Mouse (Mus musculus) ES-Bruce4 (cell line): ENCODE measurements at regions not wholly inside any gene's neighbourhood (a gene's known extent, or its start where the extent isn't known, plus 50 kb on each side); places are given as distances from the start of the nearest gene placed in this dataset.

Experiments used
- H3K27ac ChIP-seq: 2 replicates; pipeline ENCODE4 v1.5.1; 2012; ENCODE audit warnings: low read length, inconsistent platforms; ENCODE audit not compliant: insufficient read depth
- H3K27me3 ChIP-seq: 2 replicates; pipeline ENCODE4 v1.6.1; 2012; ENCODE audit warnings: mild to moderate bottlenecking, low read length, inconsistent platforms; ENCODE audit not compliant: control insufficient read depth, poor library complexity, insufficient read depth, severe bottlenecking
- H3K36me3 ChIP-seq: 2 replicates; pipeline ENCODE4 v1.6.1; 2012; ENCODE audit warnings: inconsistent platforms, mild to moderate bottlenecking, low read length, moderate library complexity; ENCODE audit not compliant: control insufficient read depth, poor library complexity, insufficient read depth, severe bottlenecking
- H3K4me1 ChIP-seq: one replicate; pipeline ENCODE4 v1.8.1; 2011; ENCODE audit warnings: low read length; ENCODE audit not compliant: control insufficient read depth, insufficient read depth
- H3K4me3 ChIP-seq: 2 replicates; pipeline ENCODE4 v1.5.1; 2011; ENCODE audit warnings: low read depth, mild to moderate bottlenecking, low read length
- H3K9ac ChIP-seq: 2 replicates; pipeline ENCODE4 v1.6.1; 2012; ENCODE audit warnings: low read depth, mild to moderate bottlenecking, inconsistent platforms; ENCODE audit not compliant: poor library complexity, severe bottlenecking
- H3K9me3 ChIP-seq: replicated peaks from 2 replicates; pipeline ENCODE4 v1.6.1; 2012; ENCODE audit warnings: mild to moderate bottlenecking, low read length, inconsistent platforms; ENCODE audit not compliant: control insufficient read depth, poor library complexity, insufficient read depth, severe bottlenecking
- CTCF ChIP-seq: IDR thresholded peaks from one replicate; pipeline ENCODE4 v1.8.1; 2011; ENCODE audit warnings: low read depth, low read length
- EP300 ChIP-seq: IDR thresholded peaks from 2 replicates; pipeline ENCODE4 v1.6.1; 2011; ENCODE audit warnings: low read depth, low read length; ENCODE audit not compliant: insufficient read depth
- POLR2A ChIP-seq: IDR thresholded peaks from one replicate; pipeline ENCODE4 v1.8.1; 2011; ENCODE audit warnings: low read length; ENCODE audit not compliant: insufficient read depth

DNA sequence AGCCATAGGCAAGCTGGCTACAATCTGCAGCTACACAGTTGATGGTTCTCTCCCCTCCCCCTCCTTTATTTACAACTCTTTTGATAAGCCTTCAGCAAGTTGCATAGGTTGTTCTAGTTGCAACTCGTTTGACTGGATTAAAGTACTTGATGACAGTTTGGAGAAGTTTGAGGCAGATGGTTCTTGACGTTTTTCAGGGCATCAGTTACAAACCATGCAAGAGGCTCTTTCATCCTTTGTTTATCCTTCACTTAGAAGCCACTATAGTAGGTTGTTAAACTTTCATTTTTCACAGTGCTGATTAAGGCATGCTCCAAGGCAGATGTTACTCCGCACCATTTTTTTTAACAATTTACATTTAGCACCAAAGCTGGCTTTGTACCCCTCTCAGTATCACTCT lies 227.1 kb downstream of the Tox3 start:
- no peak overlapping the region for H3K27ac ChIP-seq
- H3K4me1 ChIP-seq, result no peaks in the 10 kb centered on the region
- H3K9ac ChIP-seq, result no peak overlapping the region
- H3K9me3 ChIP-seq, result no peaks in the 10 kb centered on the region
- H3K36me3 ChIP-seq, result no peaks in the 10 kb centered on the region
- TF ChIP-seq POLR2A, result no peak
- no peak for TF ChIP-seq CTCF
- TF ChIP-seq EP300, result no peak
- H3K27me3 ChIP-seq, result no peaks in the 10 kb centered on the region
- no peak overlapping the region for H3K4me3 ChIP-seq

DNA sequence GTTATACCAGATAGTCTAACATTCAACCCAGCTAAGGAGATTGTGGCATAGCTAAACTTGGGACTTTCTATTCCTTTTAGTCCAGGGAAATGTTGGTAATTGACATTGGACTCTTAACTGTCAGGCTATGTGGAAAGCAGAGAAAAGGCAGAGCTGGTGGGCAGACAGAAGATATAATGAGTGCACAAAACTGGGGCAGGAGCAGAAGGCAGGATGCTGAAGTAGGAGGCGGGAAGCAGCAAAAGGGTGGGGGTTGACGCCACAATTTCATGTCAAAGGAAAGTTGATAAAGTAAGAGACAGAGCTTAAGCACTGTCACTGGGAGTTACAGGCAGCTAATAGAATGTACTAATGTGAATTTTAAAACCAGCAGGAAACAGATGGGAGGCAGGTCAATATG lies 232.7 kb downstream of the Tox3 start:
- 0 out of 2 replicates have a peak, but pooled peaks cover 3% of the 10 kb centered on the region for H3K9me3 ChIP-seq
- TF ChIP-seq POLR2A (no peak), EP300 (no peak), CTCF (no peak)
- no peak overlapping the region for H3K9ac ChIP-seq
- no peak overlapping the region for H3K27ac ChIP-seq
- H3K4me1 ChIP-seq, result no peaks in the 10 kb centered on the region
- H3K36me3 ChIP-seq, result no peaks in the 10 kb centered on the region
- H3K4me3 ChIP-seq, result no peak overlapping the region
- H3K27me3 ChIP-seq, result no peaks in the 10 kb centered on the region; the same call in 1 of the 2 replicates

DNA sequence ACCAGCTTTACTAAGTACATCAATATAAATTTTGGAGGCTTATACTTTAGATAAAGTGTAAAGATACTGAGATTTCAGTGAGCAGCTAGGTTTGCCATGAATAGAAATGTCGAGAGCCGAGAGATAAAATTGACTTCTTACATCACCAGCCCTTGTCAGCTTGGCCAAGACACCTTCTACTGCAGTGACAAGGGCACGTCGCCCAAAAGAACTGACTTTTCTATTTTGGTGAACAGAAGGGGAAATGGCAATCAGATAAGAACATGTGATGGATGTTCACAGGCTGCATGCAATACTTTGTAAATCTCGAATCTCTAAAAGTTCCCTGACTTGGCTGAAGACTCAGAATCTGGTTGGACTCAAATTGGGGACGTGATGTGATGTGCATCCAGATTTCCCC lies 247.6 kb downstream of the Tox3 start:
- Histone ChIP-seq H3K4me1 (no peaks in the 10 kb centered on the region), H3K9me3 (peaks cover 2% of the 10 kb centered on the region), H3K36me3 (no peaks in the 10 kb centered on the region), H3K27ac (no peak overlapping the region), H3K27me3 (no peaks in the 10 kb centered on the region), H3K4me3 (no peak overlapping the region), H3K9ac (no peak overlapping the region)
- TF ChIP-seq POLR2A (no peak), CTCF (no peak), EP300 (no peak)

GRCm38 (mm10) chr8:90082630-90083029 lies 265.5 kb downstream of the Tox3 start:
- Histone ChIP-seq H3K4me3 (no peak overlapping the region), H3K9me3 (peaks cover 21% of the 10 kb centered on the region), H3K27me3 (no peaks in the 10 kb centered on the region), H3K36me3 (no peaks in the 10 kb centered on the region), H3K27ac (no peak overlapping the region), H3K4me1 (no peaks in the 10 kb centered on the region), H3K9ac (no peak overlapping the region)
- no peak for TF ChIP-seq CTCF
- TF ChIP-seq POLR2A, result no peak
- no peak for TF ChIP-seq EP300

DNA sequence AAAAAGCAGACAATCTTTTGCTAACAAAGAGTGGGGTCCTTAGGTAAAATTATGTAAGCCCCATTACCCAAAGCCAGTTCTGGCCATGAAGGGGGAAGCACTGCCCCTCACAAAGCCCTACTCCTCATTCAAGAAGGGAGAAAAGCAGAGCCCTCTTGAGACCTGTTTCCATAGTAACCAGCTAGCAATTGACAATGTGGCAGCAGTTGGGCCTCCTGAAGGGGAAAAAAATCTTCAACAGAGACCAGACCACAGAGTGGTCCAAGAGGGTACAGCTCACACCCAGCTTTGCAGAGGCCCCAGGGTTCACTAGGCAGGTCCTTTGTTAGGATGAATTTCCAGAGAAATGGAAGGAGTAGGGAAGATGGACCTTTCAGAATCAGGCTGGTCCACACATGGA lies 271.8 kb downstream of the Tox3 start:
- no peak for TF ChIP-seq EP300
- TF ChIP-seq POLR2A, result no peak
- no peak for TF ChIP-seq CTCF
- H3K9me3 ChIP-seq, result no peaks in the 10 kb centered on the region; the same call in 1 of the 2 replicates
- no peaks in the 10 kb centered on the region for H3K36me3 ChIP-seq
- no peaks in the 10 kb centered on the region for H3K4me1 ChIP-seq
- H3K9ac ChIP-seq, result no peak overlapping the region
- no peak overlapping the region for H3K4me3 ChIP-seq
- H3K27me3 ChIP-seq, result no peaks in the 10 kb centered on the region
- H3K27ac ChIP-seq, result no peak overlapping the region

DNA sequence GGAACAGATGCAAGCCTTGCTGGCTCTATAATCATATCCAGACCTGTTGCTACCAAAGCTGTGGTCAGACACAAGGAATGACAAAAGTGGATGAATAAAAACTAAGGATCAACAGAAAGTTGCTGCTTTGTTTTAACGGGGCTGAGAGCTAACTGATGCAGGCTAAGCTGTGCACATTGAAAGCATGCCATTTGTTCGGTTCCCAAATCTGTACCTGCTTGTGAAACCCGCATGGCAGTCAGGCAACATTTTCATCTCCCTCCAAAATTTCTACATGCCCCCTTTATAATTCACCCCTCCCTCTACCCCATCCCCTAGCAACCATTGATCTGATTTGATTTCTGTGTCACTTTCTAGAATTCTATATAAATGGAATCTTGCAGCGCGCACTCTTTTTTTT lies 272.3 kb downstream of the Tox3 start:
- no peaks in the 10 kb centered on the region for H3K4me1 ChIP-seq
- H3K27ac ChIP-seq, result no peak overlapping the region
- H3K4me3 ChIP-seq, result no peak overlapping the region
- no peaks in the 10 kb centered on the region for H3K36me3 ChIP-seq
- H3K9me3 ChIP-seq, result no peaks in the 10 kb centered on the region; the same call in 1 of the 2 replicates
- H3K9ac ChIP-seq, result no peak overlapping the region
- no peaks in the 10 kb centered on the region for H3K27me3 ChIP-seq
- TF ChIP-seq POLR2A (no peak), EP300 (no peak), CTCF (no peak)
